Comparison of ENCODE assay signal across 26 mouse cellular contexts in the genomic region with DNA sequence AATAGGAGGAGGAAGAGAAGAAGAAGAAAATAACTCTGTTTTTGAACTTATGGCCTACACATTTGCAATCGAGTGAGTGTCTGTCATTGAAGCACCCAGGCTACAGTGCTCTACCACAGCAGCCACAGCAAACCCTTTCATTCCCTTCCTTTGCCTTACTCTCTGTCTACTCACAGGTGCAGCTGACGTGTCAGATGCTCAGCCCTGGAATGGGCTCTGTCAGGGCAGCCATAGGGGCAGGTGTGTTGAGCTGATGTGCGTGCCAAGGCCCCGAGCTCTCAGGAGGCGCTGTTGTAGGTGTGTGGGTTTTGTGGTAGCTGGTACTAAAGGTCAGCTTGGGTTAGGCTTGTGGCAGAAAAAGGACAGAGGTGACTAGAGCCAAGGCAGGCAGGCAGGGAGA. TPM values are rescaled to one million over a fixed set of nuclear protein-coding genes. Genes with fewer than 3 reads are reported as not detected.
DNase-seq lines count a peak whose midpoint lies in the region; ATAC-seq and TF ChIP-seq lines count a peak whose summit lies in the region.
"Had no signal": no experiment of that assay in that cellular context is flagged by ENCODE, and none has a peak within 500 bp of the region (broad histone marks: within the 10 kb centered on the region; RNA-seq: fewer than 3 reads in every experiment).

No protein-coding gene starts in this region.

- H3K4me3 ChIP-seq in intestine, postnatal 0 days (ENCODE audit: low read depth, low read length) = no peak overlapping the region
- no peak overlapping the region for H3K4me3 ChIP-seq in intestine, embryonic 15.5 days (replicated peaks)
- H3K4me3 ChIP-seq in neural tube, embryonic 15.5 days (replicated peaks) = no peak overlapping the region
- H3K4me3 ChIP-seq: embryonic facial prominence, embryonic 12.5 days; embryonic facial prominence, embryonic 15.5 days; gastrocnemius, adult 2 months; heart, embryonic 12.5 days; heart, embryonic 15.5 days had no signal

- 71% methylated on average over 5 of the region's 5 CpGs for WGBS in intestine, postnatal 0 days
- 89% methylated on average over 5 of the region's 5 CpGs for WGBS in intestine, embryonic 15.5 days
- WGBS in neural tube, embryonic 15.5 days = 89% methylated on average over 5 of the region's 5 CpGs

- no peaks in the 10 kb centered on the region for H3K27me3 ChIP-seq in intestine, postnatal 0 days (replicated peaks; ENCODE audit: control insufficient read depth, insufficient read depth, low read length)
- H3K27me3 ChIP-seq in intestine, embryonic 15.5 days (replicated peaks) = peaks cover 8% of the 10 kb centered on the region
- H3K27me3 ChIP-seq in neural tube, embryonic 15.5 days (replicated peaks) = peaks cover 26% of the 10 kb centered on the region

- H3K36me3 ChIP-seq in intestine, postnatal 0 days (ENCODE audit: control insufficient read depth, insufficient read depth) = no peaks in the 10 kb centered on the region
- H3K36me3 ChIP-seq in intestine, embryonic 15.5 days = no peaks in the 10 kb centered on the region
- no peaks in the 10 kb centered on the region for H3K36me3 ChIP-seq in neural tube, embryonic 15.5 days
- H3K36me3 ChIP-seq: embryonic facial prominence, embryonic 12.5 days; embryonic facial prominence, embryonic 15.5 days; heart, embryonic 12.5 days; heart, embryonic 15.5 days had no signal

- no peak overlapping the region for H3K27ac ChIP-seq in intestine, postnatal 0 days (ENCODE audit: low read depth, low read length)
- no peak overlapping the region for H3K27ac ChIP-seq in intestine, embryonic 15.5 days
- no peak overlapping the region for H3K27ac ChIP-seq in neural tube, embryonic 15.5 days (replicated peaks)
- H3K27ac ChIP-seq: embryonic facial prominence, embryonic 12.5 days; embryonic facial prominence, embryonic 15.5 days; gastrocnemius, adult 2 months; heart, embryonic 15.5 days; hindbrain, embryonic 14.5 days had no signal

- TF ChIP-seq CTCF in intestine, postnatal 0 days (IDR thresholded peaks at IDR 0.05; ENCODE audit: low read depth) = 0 out of 2 replicates have a peak, but pooled peaks have one; percentile 3

- H3K4me2 ChIP-seq in intestine, postnatal 0 days (replicated peaks; ENCODE audit: low read depth) = no peak overlapping the region
- no peak overlapping the region for H3K4me2 ChIP-seq in intestine, embryonic 15.5 days (replicated peaks)
- no peak overlapping the region for H3K4me2 ChIP-seq in neural tube, embryonic 15.5 days
- H3K4me2 ChIP-seq: embryonic facial prominence, embryonic 12.5 days; embryonic facial prominence, embryonic 15.5 days; heart, embryonic 12.5 days; heart, embryonic 15.5 days; hindbrain, embryonic 14.5 days had no signal

- no peak for ATAC-seq in intestine, postnatal 0 days
- no peak for ATAC-seq in intestine, embryonic 15.5 days
- ATAC-seq in neural tube, embryonic 15.5 days (ENCODE audit: low FRiP score) = no peak
- ATAC-seq: activated CD4-positive, CD25-positive, alpha-beta regulatory T cell, adult 4 months; forebrain, embryonic 14.5 days; forebrain, postnatal 0 days had no signal

- H3K4me1 ChIP-seq in intestine, postnatal 0 days (replicated peaks; ENCODE audit: control insufficient read depth, insufficient read depth, low read length) = peaks cover 19% of the 10 kb centered on the region; the same call in 1 of the 2 replicates
- peaks cover 28% of the 10 kb centered on the region for H3K4me1 ChIP-seq in intestine, embryonic 15.5 days (replicated peaks)
- peaks cover 31% of the 10 kb centered on the region for H3K4me1 ChIP-seq in neural tube, embryonic 15.5 days

- no peak overlapping the region for H3K9ac ChIP-seq in intestine, postnatal 0 days (ENCODE audit: low read depth, low read length)
- H3K9ac ChIP-seq in intestine, embryonic 15.5 days = no peak overlapping the region
- no peak overlapping the region for H3K9ac ChIP-seq in neural tube, embryonic 15.5 days (replicated peaks)
- H3K9ac ChIP-seq: embryonic facial prominence, embryonic 12.5 days; embryonic facial prominence, embryonic 15.5 days; forebrain, postnatal 0 days; heart, embryonic 12.5 days; heart, embryonic 15.5 days; hindbrain, embryonic 14.5 days had no signal

- no peaks in the 10 kb centered on the region for H3K9me3 ChIP-seq in intestine, postnatal 0 days (ENCODE audit: control insufficient read depth)
- H3K9me3 ChIP-seq in intestine, embryonic 15.5 days = no peaks in the 10 kb centered on the region
- H3K9me3 ChIP-seq in neural tube, embryonic 15.5 days (replicated peaks) = no peaks in the 10 kb centered on the region
- H3K9me3 ChIP-seq: embryonic facial prominence, embryonic 12.5 days; embryonic facial prominence, embryonic 15.5 days; heart, embryonic 12.5 days; heart, embryonic 15.5 days had no signal

- DNase-seq in thymus, postnatal 0 days (ENCODE audit: low spot score) = peak; percentile 75
- DNase-seq in thymus, postnatal 25 days = peak; percentile 49
- DNase-seq in kidney, adult 18-20 months = no peak
- DNase-seq in gastrocnemius, postnatal 4 days (ENCODE audit: low spot score in 2 of 2) = no peak
- DNase-seq in lung, postnatal 4 days = no peak
- DNase-seq: adrenal gland, postnatal 10 days; adrenal gland, postnatal 36 days; cerebellum, adult 18-20 months; cerebellum, adult 9-10 months; cerebellum, postnatal 25 days; forebrain, postnatal 0 days; gastrocnemius, adult 2 months; gastrocnemius, postnatal 14 days; heart, adult 18-20 months; heart, postnatal 14 days; heart, postnatal 4 days had no signal

RNA-seq across cellular contexts. Expression of a gene that starts 2.2 kb away (rescaled TPM):
- polyA plus RNA-seq in intestine, postnatal 0 days (2015; fragmentation: Nextera tagmentation; extraction: Ambion mirVana) = 207 and 273 TPM in 2 replicates
- 19.5 and 25.7 TPM in 2 replicates for polyA plus RNA-seq in intestine, embryonic 15.5 days (2015; fragmentation: Nextera tagmentation; extraction: Ambion mirVana)
- 75.2 and 79.9 TPM in 2 replicates for polyA plus RNA-seq in thymus, postnatal 0 days (2015; fragmentation: Nextera tagmentation; extraction: Ambion mirVana)
- 1 to 10 TPM; 6.2 to 6.9 TPM for total RNA-seq in gastrocnemius, postnatal 4 days (2021)
- 5.0 and 9.7 TPM in 2 replicates for polyA plus RNA-seq in neural tube, embryonic 15.5 days (2015; fragmentation: Nextera tagmentation; extraction: Ambion mirVana)

RNA-seq across cellular contexts. Expression of a gene that starts 48.5 kb away (rescaled TPM):
- polyA plus RNA-seq in intestine, postnatal 0 days (2015; fragmentation: Nextera tagmentation; extraction: Ambion mirVana) = 5.1 and 6.3 TPM in 2 replicates
- 35.3 and 35.4 TPM in 2 replicates for polyA plus RNA-seq in intestine, embryonic 15.5 days (2015; fragmentation: Nextera tagmentation; extraction: Ambion mirVana)
- polyA plus RNA-seq in thymus, postnatal 0 days (2015; fragmentation: Nextera tagmentation; extraction: Ambion mirVana) = 41.8 and 46.4 TPM in 2 replicates
- total RNA-seq in gastrocnemius, postnatal 4 days (2021) = 10 to 100 TPM; 15.3 to 15.4 TPM
- 4.4 and 15.3 TPM in 2 replicates for polyA plus RNA-seq in neural tube, embryonic 15.5 days (2015; fragmentation: Nextera tagmentation; extraction: Ambion mirVana)
- total RNA-seq: gastrocnemius, adult 2 months had no signal

Comparison
In these comparisons a context has a peak if more than half of its experiments do, and no peak if none do; other contexts are left out.
1. DNase-seq: peak in thymus, postnatal 0 days (single experiment) and thymus, postnatal 25 days (single experiment); none in kidney, adult 18-20 months (single experiment), gastrocnemius, postnatal 4 days (0 of 2) and lung, postnatal 4 days (0 of 2).